Mouse (Mus musculus): ENCODE data around the gene Raf1. TPM values are rescaled to one million over a fixed set of nuclear protein-coding genes. Genes with fewer than 3 reads are reported as not detected.
A peak's percentile ranks its signal among the peaks of the same experiment; 100 is the strongest.

The Raf1 gene
- total and polyA plus RNA-seq, 3 experiments, result 20.9 to 78.1 (median 53.0) TPM

- no peak for ATAC-seq (ENCODE audit: extremely low read depth, insufficient number of reproducible peaks, low FRiP score, poor library complexity, severe bottlenecking)
- no peak for DNase-seq (ENCODE audit: low spot score)
- no peak overlapping the region for H3K4me3 ChIP-seq (ENCODE audit: low read depth, low read length)
- TF ChIP-seq CTCF (IDR thresholded peaks at IDR 0.05; ENCODE audit: low read depth, low read length), result no peak
- no peak for TF ChIP-seq GATA2 (IDR thresholded peaks at IDR 0.05; ENCODE audit: borderline replicate concordance, low read depth, low read length)
- no peak for TF ChIP-seq TAL1 (conservative IDR thresholded peaks at IDR 0.05; ENCODE audit: low read depth, low read length)
- TF ChIP-seq POLR2AphosphoS5 (IDR thresholded peaks at IDR 0.05; ENCODE audit: insufficient replicate concordance, low read depth, low read length), result no peak
- no peak for TF ChIP-seq GATA1 (IDR thresholded peaks at IDR 0.05; ENCODE audit: borderline replicate concordance, low read length)
- H3K27me3 ChIP-seq (ENCODE audit: insufficient read depth, low read length), result no peaks in the 10 kb centered on the region
- peaks cover 91% of the 10 kb centered on the region for H3K36me3 ChIP-seq (replicated peaks)
- no peaks in the 10 kb centered on the region for H3K9me3 ChIP-seq (replicated peaks)
- peaks cover 8% of the 10 kb centered on the region for H3K4me1 ChIP-seq (ENCODE audit: insufficient read depth, low read depth, low read length)
These were observed 66.1 kb downstream of the Raf1 start for GRCm38 (mm10) chr6:115610301-115610700.

DNA sequence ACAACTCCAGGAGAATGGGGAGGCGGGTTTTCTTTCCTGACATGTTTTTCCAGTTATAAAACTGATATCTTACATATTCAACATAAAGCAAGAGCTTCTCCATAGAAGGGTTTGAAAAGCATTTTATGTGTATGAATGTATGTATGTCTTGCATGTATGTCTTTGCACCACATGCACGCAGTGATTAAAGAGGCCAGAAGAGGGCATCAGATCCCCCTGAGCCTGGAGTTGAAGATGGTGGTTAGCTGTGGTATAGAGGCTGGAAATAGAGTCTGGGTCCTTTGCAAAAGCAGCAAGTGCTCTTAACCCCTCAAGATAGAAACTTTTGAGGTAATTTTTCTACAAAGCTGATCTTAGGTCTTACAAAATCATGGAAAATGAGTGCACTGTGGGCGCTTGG is 67.3 kb downstream of the Raf1 start:
- TF ChIP-seq CTCF (IDR thresholded peaks at IDR 0.05; ENCODE audit: low read depth, low read length), result no peak
- TF ChIP-seq POLR2AphosphoS5 (IDR thresholded peaks at IDR 0.05; ENCODE audit: insufficient replicate concordance, low read depth, low read length), result no peak
- TF ChIP-seq GATA2 (IDR thresholded peaks at IDR 0.05; ENCODE audit: borderline replicate concordance, low read depth, low read length), result no peak
- no peak for TF ChIP-seq GATA1 (IDR thresholded peaks at IDR 0.05; ENCODE audit: borderline replicate concordance, low read length)
- no peak for TF ChIP-seq TAL1 (conservative IDR thresholded peaks at IDR 0.05; ENCODE audit: low read depth, low read length)
- no peak for DNase-seq (ENCODE audit: low spot score)
- Histone ChIP-seq H3K27me3 (ENCODE audit: insufficient read depth, low read length) (no peaks in the 10 kb centered on the region), H3K36me3 (replicated peaks) (peaks cover 90% of the 10 kb centered on the region), H3K4me1 (ENCODE audit: insufficient read depth, low read depth, low read length) (peaks cover 12% of the 10 kb centered on the region), H3K4me3 (ENCODE audit: low read depth, low read length) (no peak overlapping the region), H3K9me3 (replicated peaks) (no peaks in the 10 kb centered on the region)
- 0 out of 2 replicates have a peak, but pooled peaks have one; percentile 19 for ATAC-seq (ENCODE audit: extremely low read depth, insufficient number of reproducible peaks, low FRiP score, poor library complexity, severe bottlenecking)

DNA sequence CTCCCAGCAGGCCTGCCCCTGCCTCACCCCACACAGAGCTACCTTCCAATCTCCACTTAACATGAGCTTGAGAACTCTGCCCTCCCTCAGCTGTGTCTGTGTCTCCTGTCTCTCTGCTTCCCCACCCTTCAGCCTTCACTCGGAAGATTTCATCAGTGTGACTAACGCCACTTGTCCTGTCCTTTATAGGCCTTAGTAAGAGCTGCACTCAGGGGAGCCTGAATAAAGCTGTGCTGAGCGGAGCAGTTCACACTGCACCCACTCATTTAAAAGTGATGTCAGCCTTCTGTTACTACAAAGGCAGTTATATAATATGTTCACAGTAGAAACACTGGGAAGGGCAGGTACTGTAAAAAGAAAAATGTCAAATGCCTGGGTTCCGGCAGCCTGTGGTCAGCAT is 69.0 kb downstream of the Raf1 start:
- H3K4me1 ChIP-seq (ENCODE audit: insufficient read depth, low read depth, low read length), result peaks cover 21% of the 10 kb centered on the region
- no peaks in the 10 kb centered on the region for H3K27me3 ChIP-seq (ENCODE audit: insufficient read depth, low read length)
- DNase-seq (ENCODE audit: low spot score) (no peak), ATAC-seq (ENCODE audit: extremely low read depth, insufficient number of reproducible peaks, low FRiP score, poor library complexity, severe bottlenecking) (no peak)
- peaks cover 85% of the 10 kb centered on the region for H3K36me3 ChIP-seq (replicated peaks)
- H3K9me3 ChIP-seq (replicated peaks), result no peaks in the 10 kb centered on the region
- no peak overlapping the region for H3K4me3 ChIP-seq (ENCODE audit: low read depth, low read length)
- TF ChIP-seq CTCF (IDR thresholded peaks at IDR 0.05; ENCODE audit: low read depth, low read length) (no peak), GATA1 (IDR thresholded peaks at IDR 0.05; ENCODE audit: borderline replicate concordance, low read length) (no peak), TAL1 (conservative IDR thresholded peaks at IDR 0.05; ENCODE audit: low read depth, low read length) (no peak), GATA2 (IDR thresholded peaks at IDR 0.05; ENCODE audit: borderline replicate concordance, low read depth, low read length) (no peak), POLR2AphosphoS5 (IDR thresholded peaks at IDR 0.05; ENCODE audit: insufficient replicate concordance, low read depth, low read length) (no peak)

GRCm38 (mm10) chr6:115606461-115606860 is 70.0 kb downstream of the Raf1 start:
- DNase-seq (ENCODE audit: low spot score), result no peak
- peaks cover 75% of the 10 kb centered on the region for H3K36me3 ChIP-seq (replicated peaks)
- H3K27me3 ChIP-seq (ENCODE audit: insufficient read depth, low read length), result no peaks in the 10 kb centered on the region
- no peak for ATAC-seq (ENCODE audit: extremely low read depth, insufficient number of reproducible peaks, low FRiP score, poor library complexity, severe bottlenecking)
- peaks cover 21% of the 10 kb centered on the region for H3K4me1 ChIP-seq (ENCODE audit: insufficient read depth, low read depth, low read length)
- no peak overlapping the region for H3K4me3 ChIP-seq (ENCODE audit: low read depth, low read length)
- no peaks in the 10 kb centered on the region for H3K9me3 ChIP-seq (replicated peaks)
- TF ChIP-seq CTCF (IDR thresholded peaks at IDR 0.05; ENCODE audit: low read depth, low read length), result no peak
- TF ChIP-seq GATA2 (IDR thresholded peaks at IDR 0.05; ENCODE audit: borderline replicate concordance, low read depth, low read length), result no peak
- no peak for TF ChIP-seq POLR2AphosphoS5 (IDR thresholded peaks at IDR 0.05; ENCODE audit: insufficient replicate concordance, low read depth, low read length)
- TF ChIP-seq GATA1 (IDR thresholded peaks at IDR 0.05; ENCODE audit: borderline replicate concordance, low read length), result no peak
- no peak for TF ChIP-seq TAL1 (conservative IDR thresholded peaks at IDR 0.05; ENCODE audit: low read depth, low read length)

GRCm38 (mm10) chr6:115601715-115602523 is 74.5 kb downstream of the Raf1 start, which contains the start of gene Mkrn2:
Mkrn2 (plus strand) TSS chr6:115601902.
- Histone ChIP-seq H3K36me3 (replicated peaks) (peaks cover 37% of the 10 kb centered on the region), H3K4me3 (ENCODE audit: low read depth, low read length) (peak within 1 kb of the TSS; percentile 92), H3K4me1 (ENCODE audit: insufficient read depth, low read depth, low read length) (peaks cover 21% of the 10 kb centered on the region), H3K9me3 (replicated peaks) (no peaks in the 10 kb centered on the region; the same call in 1 of the 2 replicates), H3K27me3 (ENCODE audit: insufficient read depth, low read length) (no peaks in the 10 kb centered on the region; the same call in 1 of the 2 replicates)
- peak; percentile 73 for DNase-seq (ENCODE audit: low spot score)
- ATAC-seq (ENCODE audit: extremely low read depth, insufficient number of reproducible peaks, low FRiP score, poor library complexity, severe bottlenecking), result peak; percentile 83
- TF ChIP-seq POLR2AphosphoS5 (IDR thresholded peaks at IDR 0.05; ENCODE audit: insufficient replicate concordance, low read depth, low read length) (no peak), CTCF (IDR thresholded peaks at IDR 0.05; ENCODE audit: low read depth, low read length) (no peak), GATA2 (IDR thresholded peaks at IDR 0.05; ENCODE audit: borderline replicate concordance, low read depth, low read length) (no peak), GATA1 (IDR thresholded peaks at IDR 0.05; ENCODE audit: borderline replicate concordance, low read length) (no peak), TAL1 (conservative IDR thresholded peaks at IDR 0.05; ENCODE audit: low read depth, low read length) (no peak)

DNA sequence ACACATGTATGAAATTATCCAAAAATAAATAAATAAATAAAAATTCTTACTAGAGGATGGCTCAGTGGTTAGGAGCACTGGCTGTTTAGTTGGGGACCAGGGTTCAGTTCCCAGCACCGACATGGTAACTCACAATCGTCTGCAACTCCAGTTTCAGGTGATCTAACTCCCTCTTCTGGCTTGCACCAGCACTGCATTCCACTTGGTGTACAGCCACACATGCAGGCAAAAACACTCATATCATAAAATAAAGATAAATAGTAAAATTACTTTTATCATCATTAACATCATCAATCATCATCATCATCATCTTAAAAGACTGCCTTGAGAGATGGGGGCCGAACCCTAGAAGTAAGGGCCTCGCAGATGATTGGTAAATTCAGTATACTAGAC is 75.1 kb downstream of the Raf1 start:
- Histone ChIP-seq H3K9me3 (replicated peaks) (no peaks in the 10 kb centered on the region; the same call in 1 of the 2 replicates), H3K36me3 (replicated peaks) (peaks cover 31% of the 10 kb centered on the region), H3K27me3 (ENCODE audit: insufficient read depth, low read length) (no peaks in the 10 kb centered on the region; the same call in 1 of the 2 replicates), H3K4me3 (ENCODE audit: low read depth, low read length) (peak overlapping the region; percentile 92; the same call in 1 of the 2 replicates), H3K4me1 (ENCODE audit: insufficient read depth, low read depth, low read length) (peaks cover 18% of the 10 kb centered on the region)
- ATAC-seq (ENCODE audit: extremely low read depth, insufficient number of reproducible peaks, low FRiP score, poor library complexity, severe bottlenecking) (no peak), DNase-seq (ENCODE audit: low spot score) (no peak)
- TF ChIP-seq GATA2 (IDR thresholded peaks at IDR 0.05; ENCODE audit: borderline replicate concordance, low read depth, low read length) (no peak), CTCF (IDR thresholded peaks at IDR 0.05; ENCODE audit: low read depth, low read length) (no peak), GATA1 (IDR thresholded peaks at IDR 0.05; ENCODE audit: borderline replicate concordance, low read length) (no peak), POLR2AphosphoS5 (IDR thresholded peaks at IDR 0.05; ENCODE audit: insufficient replicate concordance, low read depth, low read length) (no peak), TAL1 (conservative IDR thresholded peaks at IDR 0.05; ENCODE audit: low read depth, low read length) (no peak)
